Mouse (Mus musculus) bone marrow macrophage, adult 2 months (primary cell): ENCODE measurements around the gene Arhgap19. TPM values are rescaled to one million over a fixed set of nuclear protein-coding genes. Genes with fewer than 3 reads are reported as not detected.

Experiments
- H3K27ac ChIP-seq: 2 replicates; pipeline ENCODE4 v1.5.1; 2012; ENCODE audit warnings: low read depth, low read length; ENCODE audit not compliant: insufficient read depth
- H3K4me1 ChIP-seq: 2 replicates; pipeline ENCODE4 v1.6.1; 2012; ENCODE audit warnings: low read length; ENCODE audit not compliant: control insufficient read depth, insufficient read depth
- H3K4me3 ChIP-seq: 2 replicates; pipeline ENCODE4 v1.5.1; 2012; ENCODE audit warnings: mild to moderate bottlenecking, low read length, moderate library complexity; ENCODE audit not compliant: insufficient read depth
- CTCF ChIP-seq: IDR thresholded peaks from 2 replicates; pipeline ENCODE4 v1.5.1; 2012; ENCODE audit warnings: low read depth, mild to moderate bottlenecking, low read length, moderate library complexity
- POLR2A ChIP-seq: IDR thresholded peaks from 2 replicates; pipeline ENCODE4 v1.6.1; 2012; ENCODE audit warnings: mild to moderate bottlenecking, low read depth, low read length, borderline replicate concordance
- polyA plus RNA-seq: library from polyadenylated mRNA; stranded (reverse); fragments of >200 nt; gene quantifications from 2 replicates; pipeline ENCODE4 v1.2.4, GENCODE M21; 2012; ENCODE audit not compliant: missing spikeins, insufficient read depth, insufficient read length

Arhgap19 gene
- polyA plus RNA-seq = 67.7 and 73.9 TPM in 2 replicates

GRCm38 (mm10) chr19:41801742-41802369, at the start of gene Arhgap19:
TSS of gene Arhgap19 (minus strand) at chr19:41802047.
- Histone ChIP-seq H3K4me3 (peak within 1 kb of the TSS; percentile 72), H3K27ac (peak within 1 kb of the TSS; percentile 83), H3K4me1 (peaks cover 32% of the 10 kb centered on the region)
- no peak for TF ChIP-seq CTCF
- TF ChIP-seq POLR2A = peak; percentile 88; the same call in 1 of the 2 replicates

- Histone ChIP-seq H3K4me3 (no peak overlapping the region), H3K27ac (no peak overlapping the region), H3K4me1 (peaks cover 6% of the 10 kb centered on the region)
- TF ChIP-seq CTCF = no peak
- TF ChIP-seq POLR2A = no peak
Measured at GRCm38 (mm10) chr19:41850719-41851543, 49.1 kb upstream of the Arhgap19 start.

GRCm38 (mm10) chr19:41850021-41850718, 48.3 kb upstream of the Arhgap19 start:
- no peak for TF ChIP-seq CTCF
- TF ChIP-seq POLR2A = no peak
- no peak overlapping the region for H3K4me3 ChIP-seq
- H3K4me1 ChIP-seq = peaks cover 8% of the 10 kb centered on the region
- no peak overlapping the region for H3K27ac ChIP-seq

- Histone ChIP-seq H3K27ac (peak within 1 kb of the TSS; percentile 97), H3K4me1 (peaks cover 8% of the 10 kb centered on the region), H3K4me3 (peak within 1 kb of the TSS; percentile 91)
- no peak for TF ChIP-seq CTCF
- TF ChIP-seq POLR2A = no peak
Measured at GRCm38 (mm10) chr19:41847992-41848851, 46.4 kb upstream of the Arhgap19 start, which contains the start of gene Frat2. TSS of gene Frat2 (minus strand) at chr19:41848132.

GRCm38 (mm10) chr19:41847614-41847991, 45.8 kb upstream of the Arhgap19 start:
- Histone ChIP-seq H3K27ac (peak overlapping the region; percentile 97; the same call in 1 of the 2 replicates), H3K4me1 (peaks cover 12% of the 10 kb centered on the region)

GRCm38 (mm10) chr19:41847091-41847581, 45.3 kb upstream of the Arhgap19 start:
- TF ChIP-seq CTCF = no peak
- no peak for TF ChIP-seq POLR2A
- peaks cover 16% of the 10 kb centered on the region for H3K4me1 ChIP-seq
- H3K4me3 ChIP-seq = peak overlapping the region; percentile 91
- peak overlapping the region; percentile 97; the same call in 1 of the 2 replicates for H3K27ac ChIP-seq

More at GRCm38 (mm10) chr19:41847614-41847991, 45.8 kb upstream of the Arhgap19 start:
- peak overlapping the region; percentile 91 for H3K4me3 ChIP-seq

GRCm38 (mm10) chr19:41846366-41847090, 44.7 kb upstream of the Arhgap19 start:
- Histone ChIP-seq H3K4me1 (peaks cover 16% of the 10 kb centered on the region), H3K4me3 (peak overlapping the region; percentile 91), H3K27ac (peak overlapping the region; percentile 97; the same call in 1 of the 2 replicates)
- TF ChIP-seq POLR2A = no peak
- no peak; the same call in 1 of the 2 replicates for TF ChIP-seq CTCF

GRCm38 (mm10) chr19:41844345-41844744, 42.5 kb upstream of the Arhgap19 start:
- peaks cover 13% of the 10 kb centered on the region for H3K4me1 ChIP-seq
- TF ChIP-seq POLR2A = no peak
- no peak for TF ChIP-seq CTCF
- no peak overlapping the region for H3K27ac ChIP-seq
- H3K4me3 ChIP-seq = no peak overlapping the region
